Mouse (Mus musculus): ENCODE data around the gene Sdk1.

The Sdk1 gene

GRCm38 (mm10) chr5:141902544-141903250 is 661.4 kb downstream of the Sdk1 start:
- DNase-seq: no peak

GRCm38 (mm10) chr5:141910444-141910843 is 669.2 kb downstream of the Sdk1 start:
- no peak for DNase-seq

DNA sequence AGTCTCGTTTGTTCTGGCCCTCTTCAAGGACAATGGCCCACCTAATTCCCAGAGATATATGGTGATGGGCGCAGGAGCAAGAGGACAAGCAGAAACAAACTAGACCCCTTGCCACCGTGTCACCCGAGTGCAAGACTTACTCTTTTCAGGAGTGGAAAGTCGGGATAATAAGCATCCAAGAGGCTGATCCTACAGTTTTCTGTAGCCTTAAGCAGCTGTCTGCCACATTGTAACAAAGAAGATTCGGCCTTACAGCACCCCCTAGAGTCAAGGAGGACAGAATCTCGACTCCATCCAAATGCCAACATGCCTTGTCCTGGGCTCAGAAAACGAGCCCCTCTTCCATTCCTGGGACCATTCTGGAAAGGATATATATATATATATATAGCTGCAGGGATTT is 669.6 kb downstream of the Sdk1 start:
- no peak for DNase-seq

DNA sequence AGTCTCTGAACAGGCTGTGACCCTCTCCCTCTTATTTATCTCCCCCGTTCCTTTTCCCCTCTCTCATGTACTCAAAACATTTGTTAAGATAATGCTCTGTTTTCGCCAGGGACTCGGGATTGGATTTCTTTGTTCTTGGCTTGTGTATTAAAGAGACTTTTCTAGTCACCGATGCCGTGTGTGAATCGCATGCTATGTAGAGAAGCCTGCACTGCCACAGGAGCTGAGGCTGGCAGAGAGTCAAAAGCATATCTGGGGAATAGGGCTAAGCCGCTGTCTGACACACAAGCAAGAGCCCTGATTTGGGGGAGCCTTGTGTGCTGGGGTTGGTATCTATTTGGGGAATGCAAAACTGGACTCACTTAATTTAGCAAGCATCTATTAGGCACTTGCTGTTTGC is 671.6 kb downstream of the Sdk1 start:
- no peak for DNase-seq

DNA sequence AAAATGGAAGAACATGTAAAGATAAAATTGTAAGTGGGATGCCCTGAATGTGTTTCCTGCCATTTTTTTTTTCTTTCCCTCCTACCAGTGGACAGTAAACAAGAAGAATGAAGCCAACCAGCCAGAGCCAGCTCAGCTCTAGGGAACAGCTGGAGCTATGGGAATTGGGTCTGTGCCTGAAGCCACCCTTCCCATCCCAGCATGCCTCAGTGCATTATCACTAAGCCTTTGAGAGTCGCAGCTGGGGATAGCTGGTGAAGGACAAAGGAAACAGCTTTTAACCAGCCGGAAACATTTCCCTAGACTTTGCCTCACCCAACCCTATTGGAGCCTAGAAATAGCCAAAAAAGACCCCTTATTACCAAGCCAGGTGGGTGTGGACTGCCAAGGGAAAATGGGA is 675.7 kb downstream of the Sdk1 start:
- no peak for DNase-seq

GRCm38 (mm10) chr5:141939000-141939399 is 697.7 kb downstream of the Sdk1 start:
- DNase-seq: no peak

GRCm38 (mm10) chr5:141940636-141941035 is 699.3 kb downstream of the Sdk1 start:
- no peak for DNase-seq

DNA sequence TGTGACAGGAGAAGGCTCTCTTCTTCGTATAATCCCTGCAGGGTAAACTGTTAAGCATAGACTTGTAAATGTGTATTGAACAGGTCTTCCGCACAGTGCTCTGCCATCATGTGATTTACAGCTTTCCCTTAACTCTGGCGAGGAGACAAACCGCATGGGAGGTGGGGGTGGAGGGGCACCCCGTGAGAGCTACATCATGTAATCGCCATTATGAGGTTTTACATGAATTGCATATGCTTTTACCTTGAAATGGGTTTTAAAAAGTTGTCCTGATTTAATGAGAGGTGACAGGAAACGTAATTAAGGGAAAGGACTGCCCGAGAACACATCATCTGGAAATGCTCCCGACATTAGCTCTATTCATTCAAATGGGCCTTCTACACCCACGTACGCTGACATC is 709.5 kb downstream of the Sdk1 start:
- no peak for DNase-seq

GRCm38 (mm10) chr5:141952270-141952669 is 711.0 kb downstream of the Sdk1 start:
- DNase-seq: no peak

GRCm38 (mm10) chr5:141952708-141953490 is 711.6 kb downstream of the Sdk1 start:
- DNase-seq: no peak

DNA sequence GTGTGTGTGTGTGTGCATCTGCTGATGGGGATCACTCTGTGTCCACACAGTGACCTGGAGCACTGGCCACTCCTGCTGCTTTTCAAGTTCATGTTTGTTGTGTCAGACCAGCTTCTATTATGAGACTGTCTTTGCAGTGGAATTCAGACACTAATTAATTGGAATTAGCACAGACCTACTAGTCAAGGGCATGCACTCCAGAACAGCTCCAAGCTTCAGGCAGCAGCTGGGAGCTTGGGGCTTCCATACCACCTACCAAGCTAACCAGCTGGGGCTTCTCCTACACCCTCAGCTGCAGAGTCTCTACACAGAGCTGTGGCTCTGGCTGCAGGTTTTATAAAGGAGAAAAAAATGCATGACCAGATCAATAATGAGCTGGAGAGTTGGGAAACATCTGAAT is 729.8 kb downstream of the Sdk1 start:
- no peak for DNase-seq

GRCm38 (mm10) chr5:141979511-141979910 is 738.2 kb downstream of the Sdk1 start:
- DNase-seq: no peak

- no peak for DNase-seq
These were observed 739.5 kb downstream of the Sdk1 start for GRCm38 (mm10) chr5:141980746-141981145.

GRCm38 (mm10) chr5:141984322-141984721 is 743.0 kb downstream of the Sdk1 start:
- DNase-seq: no peak

DNA sequence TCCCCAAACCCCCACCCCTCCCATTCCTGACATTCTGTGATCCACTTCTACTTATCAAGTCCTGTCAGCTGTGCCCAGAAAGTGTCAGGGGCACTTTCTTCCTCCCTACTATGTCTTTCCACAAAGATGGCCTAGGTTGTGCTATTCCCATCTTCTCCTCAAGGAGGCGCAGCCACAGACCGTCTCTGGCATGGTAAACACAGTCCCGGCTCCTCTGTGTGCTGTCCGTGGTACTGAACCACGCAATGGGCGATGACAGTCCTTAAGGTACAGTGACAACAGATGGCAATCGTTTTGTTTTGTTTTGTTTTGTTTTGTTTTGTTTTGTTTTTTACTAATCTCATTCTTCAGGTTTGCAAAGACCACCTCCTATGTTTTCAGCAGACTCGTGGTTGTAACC is 743.7 kb downstream of the Sdk1 start:
- DNase-seq: peak; percentile 33

DNA sequence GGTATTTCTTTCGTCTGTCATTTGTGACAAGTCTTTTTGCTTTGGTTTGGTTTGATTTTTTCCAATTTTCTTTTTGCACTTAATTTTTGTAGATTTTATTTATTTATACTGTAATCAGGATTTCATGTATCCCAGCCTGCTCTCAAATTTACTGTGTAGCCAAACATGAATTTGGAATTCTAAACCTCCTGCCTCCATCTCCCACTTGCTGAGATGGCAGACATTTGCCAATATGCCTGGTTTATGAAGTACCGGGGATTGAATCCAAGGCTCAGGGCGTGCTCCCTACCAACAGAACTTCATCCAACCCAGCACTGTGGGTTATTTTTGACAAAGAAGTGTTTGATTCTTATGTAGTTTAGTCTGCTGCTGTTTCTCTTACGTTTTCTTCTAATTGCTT is 744.3 kb downstream of the Sdk1 start:
- no peak for DNase-seq

GRCm38 (mm10) chr5:141987287-141987799 is 746.1 kb downstream of the Sdk1 start:
- no peak for DNase-seq

- no peak for DNase-seq
These were observed 747.4 kb downstream of the Sdk1 start for GRCm38 (mm10) chr5:141988685-141989084.

GRCm38 (mm10) chr5:141994192-141994591 is 752.9 kb downstream of the Sdk1 start:
- no peak for DNase-seq

DNA sequence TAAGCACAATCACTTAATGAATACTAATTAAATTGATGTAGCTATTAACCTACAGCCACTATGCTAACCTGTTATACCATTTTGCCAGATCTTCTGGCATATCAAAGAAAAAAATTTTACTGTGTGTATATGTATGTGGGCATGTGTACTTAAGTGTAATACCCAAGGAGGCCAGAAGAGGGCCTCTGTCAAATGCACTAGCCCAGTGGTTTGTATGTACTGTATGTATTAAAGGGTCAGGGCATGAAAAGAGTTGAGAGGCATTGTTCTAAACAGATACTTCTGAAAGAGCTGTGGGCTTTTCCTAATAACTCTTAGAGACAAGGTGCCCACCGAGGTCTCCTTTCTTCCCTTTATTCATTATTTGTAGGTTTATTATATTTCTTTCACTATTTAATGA is 759.0 kb downstream of the Sdk1 start:
- no peak for DNase-seq

- DNase-seq: no peak
These were observed 759.8 kb downstream of the Sdk1 start for GRCm38 (mm10) chr5:142001131-142001530.

- no peak for DNase-seq
These were observed 760.7 kb downstream of the Sdk1 start for GRCm38 (mm10) chr5:142001973-142002372.

DNA sequence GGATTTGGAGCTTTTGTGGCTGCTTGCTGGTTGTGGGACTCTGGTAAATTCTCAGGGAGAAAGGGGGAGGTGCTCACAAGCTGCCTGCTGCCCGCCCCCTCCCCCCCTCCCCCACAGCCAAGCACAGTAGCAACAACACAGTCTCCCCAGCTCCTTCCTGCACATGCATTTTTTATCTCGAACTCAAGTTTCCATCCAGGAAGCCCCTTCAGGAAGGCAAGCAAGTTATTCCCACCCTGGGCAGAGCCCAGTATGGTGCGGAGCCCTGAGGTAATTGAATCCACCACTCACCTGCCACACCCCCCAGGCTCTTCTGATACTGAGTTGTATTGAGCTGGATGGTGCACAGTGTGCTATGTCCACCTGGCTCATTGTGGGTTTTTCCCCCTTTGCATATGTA is 768.9 kb downstream of the Sdk1 start:
- DNase-seq: no peak

GRCm38 (mm10) chr5:142017001-142017400 is 775.7 kb downstream of the Sdk1 start:
- no peak for DNase-seq
